Mouse (Mus musculus): ENCODE measurements around the gene Rab39. TPM values are rescaled to one million over a fixed set of nuclear protein-coding genes. Genes with fewer than 3 reads are reported as not detected.

Gene Rab39
- polyA plus RNA-seq, 1 experiment = 0.14 TPM

GRCm38 (mm10) chr9:53669680-53670219 is 36.3 kb downstream of the Rab39 start, which contains the start of gene Cul5:
TSS of gene Cul5 (minus strand) at chr9:53670014.
- H3K4me1 ChIP-seq (ENCODE audit: control insufficient read depth, insufficient read depth, low read length) = peaks cover 5% of the 10 kb centered on the region
- H3K27me3 ChIP-seq (ENCODE audit: control insufficient read depth, insufficient read depth, low read length) = no peaks in the 10 kb centered on the region
- no peaks in the 10 kb centered on the region for H3K36me3 ChIP-seq (ENCODE audit: control insufficient read depth, insufficient read depth, low read length)
- no peak within 1 kb of the TSS for H3K27ac ChIP-seq (ENCODE audit: control insufficient read depth, insufficient read depth, low read depth, low read length)
- no peak within 1 kb of the TSS for H3K4me3 ChIP-seq (ENCODE audit: control insufficient read depth, low read depth, low read length)
- TF ChIP-seq CTCF (IDR thresholded peaks at IDR 0.05; ENCODE audit: control insufficient read depth, insufficient read depth, insufficient replicate concordance, low read depth, low read length) (no peak), POLR2A (IDR thresholded peaks at IDR 0.05; ENCODE audit: control insufficient read depth, low read depth, low read length) (no peak)

GRCm38 (mm10) chr9:53667020-53667669 is 38.9 kb downstream of the Rab39 start:
- Histone ChIP-seq H3K36me3 (ENCODE audit: control insufficient read depth, insufficient read depth, low read length) (no peaks in the 10 kb centered on the region), H3K27ac (ENCODE audit: control insufficient read depth, insufficient read depth, low read depth, low read length) (peak overlapping the region; percentile 95), H3K4me1 (ENCODE audit: control insufficient read depth, insufficient read depth, low read length) (peaks cover 5% of the 10 kb centered on the region), H3K4me3 (ENCODE audit: control insufficient read depth, low read depth, low read length) (peak overlapping the region; percentile 92), H3K27me3 (ENCODE audit: control insufficient read depth, insufficient read depth, low read length) (no peaks in the 10 kb centered on the region)
- TF ChIP-seq POLR2A (IDR thresholded peaks at IDR 0.05; ENCODE audit: control insufficient read depth, low read depth, low read length) (peak; percentile 71), CTCF (IDR thresholded peaks at IDR 0.05; ENCODE audit: control insufficient read depth, insufficient read depth, insufficient replicate concordance, low read depth, low read length) (peak; percentile 89)

GRCm38 (mm10) chr9:53666665-53667019 is 39.4 kb downstream of the Rab39 start:
- no peak for TF ChIP-seq CTCF (IDR thresholded peaks at IDR 0.05; ENCODE audit: control insufficient read depth, insufficient read depth, insufficient replicate concordance, low read depth, low read length)
- TF ChIP-seq POLR2A (IDR thresholded peaks at IDR 0.05; ENCODE audit: control insufficient read depth, low read depth, low read length) = no peak
- Histone ChIP-seq H3K27me3 (ENCODE audit: control insufficient read depth, insufficient read depth, low read length) (no peaks in the 10 kb centered on the region), H3K4me3 (ENCODE audit: control insufficient read depth, low read depth, low read length) (peak overlapping the region; percentile 92), H3K27ac (ENCODE audit: control insufficient read depth, insufficient read depth, low read depth, low read length) (peak overlapping the region; percentile 95), H3K4me1 (ENCODE audit: control insufficient read depth, insufficient read depth, low read length) (peaks cover 5% of the 10 kb centered on the region), H3K36me3 (ENCODE audit: control insufficient read depth, insufficient read depth, low read length) (no peaks in the 10 kb centered on the region)

- Histone ChIP-seq H3K4me1 (ENCODE audit: control insufficient read depth, insufficient read depth, low read length) (peaks cover 5% of the 10 kb centered on the region), H3K4me3 (ENCODE audit: control insufficient read depth, low read depth, low read length) (0 out of 2 replicates have a peak overlapping the region, but pooled peaks have one; percentile 34), H3K27ac (ENCODE audit: control insufficient read depth, insufficient read depth, low read depth, low read length) (peak overlapping the region; percentile 42; the same call in 1 of the 2 replicates), H3K27me3 (ENCODE audit: control insufficient read depth, insufficient read depth, low read length) (no peaks in the 10 kb centered on the region), H3K36me3 (ENCODE audit: control insufficient read depth, insufficient read depth, low read length) (no peaks in the 10 kb centered on the region)
- TF ChIP-seq CTCF (IDR thresholded peaks at IDR 0.05; ENCODE audit: control insufficient read depth, insufficient read depth, insufficient replicate concordance, low read depth, low read length) = no peak
- no peak for TF ChIP-seq POLR2A (IDR thresholded peaks at IDR 0.05; ENCODE audit: control insufficient read depth, low read depth, low read length)
Measured at GRCm38 (mm10) chr9:53665428-53665827, 40.6 kb downstream of the Rab39 start.

- TF ChIP-seq CTCF (IDR thresholded peaks at IDR 0.05; ENCODE audit: control insufficient read depth, insufficient read depth, insufficient replicate concordance, low read depth, low read length) (no peak), POLR2A (IDR thresholded peaks at IDR 0.05; ENCODE audit: control insufficient read depth, low read depth, low read length) (no peak)
- Histone ChIP-seq H3K4me1 (ENCODE audit: control insufficient read depth, insufficient read depth, low read length) (peaks cover 5% of the 10 kb centered on the region), H3K27me3 (ENCODE audit: control insufficient read depth, insufficient read depth, low read length) (no peaks in the 10 kb centered on the region), H3K4me3 (ENCODE audit: control insufficient read depth, low read depth, low read length) (no peak overlapping the region), H3K27ac (ENCODE audit: control insufficient read depth, insufficient read depth, low read depth, low read length) (no peak overlapping the region), H3K36me3 (ENCODE audit: control insufficient read depth, insufficient read depth, low read length) (no peaks in the 10 kb centered on the region)
Measured at GRCm38 (mm10) chr9:53664819-53665218, 41.2 kb downstream of the Rab39 start.

GRCm38 (mm10) chr9:53634796-53635195 is 71.2 kb downstream of the Rab39 start:
- no peaks in the 10 kb centered on the region for H3K4me1 ChIP-seq (ENCODE audit: control insufficient read depth, insufficient read depth, low read length)
- TF ChIP-seq CTCF (IDR thresholded peaks at IDR 0.05; ENCODE audit: control insufficient read depth, insufficient read depth, insufficient replicate concordance, low read depth, low read length) = no peak
- no peak for TF ChIP-seq POLR2A (IDR thresholded peaks at IDR 0.05; ENCODE audit: control insufficient read depth, low read depth, low read length)
- no peaks in the 10 kb centered on the region for H3K27me3 ChIP-seq (ENCODE audit: control insufficient read depth, insufficient read depth, low read length)
- H3K27ac ChIP-seq (ENCODE audit: control insufficient read depth, insufficient read depth, low read depth, low read length) = no peak overlapping the region
- no peak overlapping the region for H3K4me3 ChIP-seq (ENCODE audit: control insufficient read depth, low read depth, low read length)
- H3K36me3 ChIP-seq (ENCODE audit: control insufficient read depth, insufficient read depth, low read length) = no peaks in the 10 kb centered on the region; the same call in 1 of the 2 replicates

Other genes with a start within 250 kb of the Rab39 start
- 1.7 and 1.9 TPM in 2 replicates for gene Atm, start 169.5 kb downstream of the Rab39 start, polyA plus RNA-seq (2012; rRNA removed)
- 4.0 and 4.5 TPM in 2 replicates for gene Npat, start 169.2 kb downstream of the Rab39 start, polyA plus RNA-seq (2012; rRNA removed)
- gene Acat1, start 95.8 kb downstream of the Rab39 start, polyA plus RNA-seq (2012; rRNA removed) = 8.5 and 11.1 TPM in 2 replicates
- gene Cul5, start 36.2 kb downstream of the Rab39 start, polyA plus RNA-seq (2012; rRNA removed) = 6.7 and 7.6 TPM in 2 replicates
- gene Slc35f2, start 65.3 kb upstream of the Rab39 start, polyA plus RNA-seq (2012; rRNA removed) = 13.9 and 17.9 TPM in 2 replicates
- gene Sln, start 143.9 kb upstream of the Rab39 start, polyA plus RNA-seq (2012; rRNA removed) = 0.47 and 0.67 TPM in 2 replicates

Data from testis, adult 2 months (tissue).